Mouse (Mus musculus): ENCODE data around the gene Gm16405. TPM values are rescaled to one million over a fixed set of nuclear protein-coding genes. Genes with fewer than 3 reads are reported as not detected.
"Not testable (repeated sequence)": the region's sequence is repeated elsewhere in the genome, so short reads cannot be mapped to it uniquely, and the experiment has no call there.

Gene Gm16405
- not detected in 2 replicates for polyA plus RNA-seq (2012; rRNA removed)

- not testable (repeated sequence) for H3K27ac ChIP-seq (ENCODE audit: insufficient read depth, low read length); H3K4me3 ChIP-seq (ENCODE audit: insufficient read depth, low read length); H3K4me1 ChIP-seq (ENCODE audit: control insufficient read depth, insufficient read depth, low read length)
Observed at GRCm38 (mm10) chrX:54530908-54531307, at the start of gene Gm16405. Gene Gm16405 (plus strand): TSS chrX:54531208.

Other genes starting within 250 kb of the Gm16405 start
- gene Gm16430, start 91.0 kb downstream of the Gm16405 start, polyA plus RNA-seq (2012; rRNA removed): not detected in 2 replicates